Mouse (Mus musculus): ENCODE measurements around the gene Eps8l3. TPM values are rescaled to one million over a fixed set of nuclear protein-coding genes. Genes with fewer than 3 reads are reported as not detected.
A peak's percentile ranks its signal among the peaks of the same experiment; 100 is the strongest.
"Not testable (repeated sequence)": the region's sequence is repeated elsewhere in the genome, so short reads cannot be mapped to it uniquely, and the experiment has no call there.

Gene Eps8l3
- polyA plus RNA-seq, 1 experiment from 2014 or later = 1.9 TPM

GRCm38 (mm10) chr3:107873335-107874251, 3.4 kb upstream of the Eps8l3 start:
- Histone ChIP-seq H3K4me2 (ENCODE audit: low read depth, low read length) (no peak overlapping the region), H3K36me3 (ENCODE audit: control insufficient read depth, insufficient read depth) (no peaks in the 10 kb centered on the region), H3K27ac (ENCODE audit: low read length) (no peak overlapping the region), H3K4me3 (ENCODE audit: low read depth, low read length) (no peak overlapping the region), H3K9ac (ENCODE audit: low read depth, low read length) (no peak overlapping the region), H3K9me3 (replicated peaks; ENCODE audit: control insufficient read depth, low read length) (no peaks in the 10 kb centered on the region), H3K27me3 (ENCODE audit: control insufficient read depth, insufficient read depth, low read depth, low read length) (no peaks in the 10 kb centered on the region), H3K4me1 (ENCODE audit: control insufficient read depth, low read depth, low read length) (no peaks in the 10 kb centered on the region; the same call in 1 of the 2 replicates)
- ATAC-seq (ENCODE audit: low read depth) = no peak
- 63% methylated on average over 24 of the region's 24 CpGs for WGBS (ENCODE audit: insufficient replicate concordance)

- Histone ChIP-seq H3K27ac (ENCODE audit: low read length) (no peak overlapping the region), H3K27me3 (ENCODE audit: control insufficient read depth, insufficient read depth, low read depth, low read length) (no peaks in the 10 kb centered on the region), H3K4me1 (ENCODE audit: control insufficient read depth, low read depth, low read length) (no peaks in the 10 kb centered on the region; the same call in 1 of the 2 replicates), H3K4me2 (ENCODE audit: low read depth, low read length) (no peak overlapping the region), H3K9me3 (replicated peaks; ENCODE audit: control insufficient read depth, low read length) (no peaks in the 10 kb centered on the region), H3K36me3 (ENCODE audit: control insufficient read depth, insufficient read depth) (no peaks in the 10 kb centered on the region), H3K9ac (ENCODE audit: low read depth, low read length) (no peak overlapping the region), H3K4me3 (ENCODE audit: low read depth, low read length) (no peak overlapping the region)
- no peak for ATAC-seq (ENCODE audit: low read depth)
- 56% methylated on average over 6 of the region's 6 CpGs for WGBS (ENCODE audit: insufficient replicate concordance)
These were observed 1.8 kb upstream of the Eps8l3 start for GRCm38 (mm10) chr3:107875231-107875630.

GRCm38 (mm10) chr3:107877747-107878736, 1.0 kb downstream of the Eps8l3 start:
- Histone ChIP-seq H3K27ac (ENCODE audit: low read length) (no peak overlapping the region), H3K27me3 (ENCODE audit: control insufficient read depth, insufficient read depth, low read depth, low read length) (no peaks in the 10 kb centered on the region), H3K9ac (ENCODE audit: low read depth, low read length) (no peak overlapping the region), H3K36me3 (ENCODE audit: control insufficient read depth, insufficient read depth) (no peaks in the 10 kb centered on the region), H3K4me1 (ENCODE audit: control insufficient read depth, low read depth, low read length) (no peaks in the 10 kb centered on the region; the same call in 1 of the 2 replicates), H3K4me3 (ENCODE audit: low read depth, low read length) (no peak overlapping the region), H3K9me3 (replicated peaks; ENCODE audit: control insufficient read depth, low read length) (no peaks in the 10 kb centered on the region), H3K4me2 (ENCODE audit: low read depth, low read length) (no peak overlapping the region)
- 50% methylated on average over 12 of the region's 12 CpGs for WGBS (ENCODE audit: insufficient replicate concordance)
- ATAC-seq (ENCODE audit: low read depth) = no peak

GRCm38 (mm10) chr3:107887674-107888495, 10.9 kb downstream of the Eps8l3 start:
- no peaks in the 10 kb centered on the region for H3K4me1 ChIP-seq (ENCODE audit: control insufficient read depth, low read depth, low read length)
- no peaks in the 10 kb centered on the region for H3K27me3 ChIP-seq (ENCODE audit: control insufficient read depth, insufficient read depth, low read depth, low read length)
- H3K9me3 ChIP-seq (replicated peaks; ENCODE audit: control insufficient read depth, low read length) = no peaks in the 10 kb centered on the region
- H3K36me3 ChIP-seq (ENCODE audit: control insufficient read depth, insufficient read depth) = no peaks in the 10 kb centered on the region
- H3K4me2 ChIP-seq (ENCODE audit: low read depth, low read length) = no peak overlapping the region
- no peak overlapping the region for H3K4me3 ChIP-seq (ENCODE audit: low read depth, low read length)
- H3K9ac ChIP-seq (ENCODE audit: low read depth, low read length) = no peak overlapping the region
- H3K27ac ChIP-seq (ENCODE audit: low read length) = no peak overlapping the region
- 69% methylated on average over 9 of the region's 9 CpGs for WGBS (ENCODE audit: insufficient replicate concordance)
- ATAC-seq (ENCODE audit: low read depth) = no peak

GRCm38 (mm10) chr3:107889236-107889635, 12.2 kb downstream of the Eps8l3 start:
- not testable (repeated sequence) for H3K4me2 ChIP-seq (ENCODE audit: low read depth, low read length); H3K27ac ChIP-seq (ENCODE audit: low read length); H3K4me1 ChIP-seq (ENCODE audit: control insufficient read depth, low read depth, low read length); H3K27me3 ChIP-seq (ENCODE audit: control insufficient read depth, insufficient read depth, low read depth, low read length); H3K9me3 ChIP-seq (replicated peaks; ENCODE audit: control insufficient read depth, low read length); H3K4me3 ChIP-seq (ENCODE audit: low read depth, low read length); ATAC-seq (ENCODE audit: low read depth); H3K9ac ChIP-seq (ENCODE audit: low read depth, low read length); H3K36me3 ChIP-seq (ENCODE audit: control insufficient read depth, insufficient read depth)
- 79% methylated on average over 2 of the region's 2 CpGs for WGBS (ENCODE audit: insufficient replicate concordance)

- peak; percentile 52 for ATAC-seq (ENCODE audit: low read depth)
- no peaks in the 10 kb centered on the region for H3K36me3 ChIP-seq (ENCODE audit: control insufficient read depth, insufficient read depth)
- peaks cover 11% of the 10 kb centered on the region for H3K4me1 ChIP-seq (ENCODE audit: control insufficient read depth, low read depth, low read length)
- peak overlapping the region; percentile 88 for H3K9ac ChIP-seq (ENCODE audit: low read depth, low read length)
- H3K9me3 ChIP-seq (replicated peaks; ENCODE audit: control insufficient read depth, low read length) = no peaks in the 10 kb centered on the region
- peak overlapping the region; percentile 80 for H3K4me3 ChIP-seq (ENCODE audit: low read depth, low read length)
- WGBS (ENCODE audit: insufficient replicate concordance) = 7% methylated on average over 6 of the region's 6 CpGs
- peak overlapping the region; percentile 94 for H3K4me2 ChIP-seq (ENCODE audit: low read depth, low read length)
- peak overlapping the region; percentile 54; the same call in 1 of the 2 replicates for H3K27ac ChIP-seq (ENCODE audit: low read length)
- no peaks in the 10 kb centered on the region for H3K27me3 ChIP-seq (ENCODE audit: control insufficient read depth, insufficient read depth, low read depth, low read length)
These were observed 18.2 kb downstream of the Eps8l3 start for GRCm38 (mm10) chr3:107895194-107895719.

GRCm38 (mm10) chr3:107895720-107896569, 18.9 kb downstream of the Eps8l3 start, which contains the start of gene Gstm5:
Gene Gstm5, plus strand, starts transcription at chr3:107895821.
- Histone ChIP-seq H3K4me3 (ENCODE audit: low read depth, low read length) (peak within 1 kb of the TSS; percentile 80), H3K4me1 (ENCODE audit: control insufficient read depth, low read depth, low read length) (peaks cover 11% of the 10 kb centered on the region), H3K9me3 (replicated peaks; ENCODE audit: control insufficient read depth, low read length) (no peaks in the 10 kb centered on the region), H3K36me3 (ENCODE audit: control insufficient read depth, insufficient read depth) (no peaks in the 10 kb centered on the region), H3K27me3 (ENCODE audit: control insufficient read depth, insufficient read depth, low read depth, low read length) (no peaks in the 10 kb centered on the region), H3K27ac (ENCODE audit: low read length) (peak within 1 kb of the TSS; percentile 91), H3K4me2 (ENCODE audit: low read depth, low read length) (peak within 1 kb of the TSS; percentile 94), H3K9ac (ENCODE audit: low read depth, low read length) (peak within 1 kb of the TSS; percentile 88)
- ATAC-seq (ENCODE audit: low read depth) = peak; percentile 94
- 3% methylated on average over 40 of the region's 40 CpGs for WGBS (ENCODE audit: insufficient replicate concordance)
